Mouse (Mus musculus) frontal cortex, postnatal 10 days (tissue): ENCODE measurements around the gene Bcl11a.
"Not testable (repeated sequence)": the region's sequence is repeated elsewhere in the genome, so short reads cannot be mapped to it uniquely, and the experiment has no call there.

ENCODE experiments used
- DNase-seq, 2 experiments: peaks; one replicate each; pipeline ENCODE4 v3.0.0; 2022; ENCODE audit warnings: low spot score in 2 of 2, mixed read lengths in 1 of 2

The Bcl11a gene

DNA sequence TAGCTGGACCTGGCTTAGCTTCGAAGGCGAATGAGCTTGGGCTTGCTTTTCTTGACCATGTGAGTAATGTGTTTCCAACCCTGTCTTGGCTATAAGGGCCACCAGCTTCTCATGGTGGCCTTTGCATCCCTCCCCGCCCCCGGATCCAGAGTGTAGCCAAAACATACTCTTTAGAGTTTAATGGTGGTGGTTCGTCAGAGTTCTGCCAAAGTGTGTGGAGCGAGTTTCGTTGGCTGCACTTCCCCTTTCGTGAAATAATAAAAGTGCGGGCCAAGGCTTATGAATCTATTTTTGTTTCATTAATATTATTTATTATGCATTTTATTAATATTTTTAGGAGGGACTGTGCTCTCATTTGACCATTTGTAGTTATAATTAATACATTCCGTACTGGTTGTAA, 21.4 kb downstream of the Bcl11a start:
- DNase-seq: no peak

DNA sequence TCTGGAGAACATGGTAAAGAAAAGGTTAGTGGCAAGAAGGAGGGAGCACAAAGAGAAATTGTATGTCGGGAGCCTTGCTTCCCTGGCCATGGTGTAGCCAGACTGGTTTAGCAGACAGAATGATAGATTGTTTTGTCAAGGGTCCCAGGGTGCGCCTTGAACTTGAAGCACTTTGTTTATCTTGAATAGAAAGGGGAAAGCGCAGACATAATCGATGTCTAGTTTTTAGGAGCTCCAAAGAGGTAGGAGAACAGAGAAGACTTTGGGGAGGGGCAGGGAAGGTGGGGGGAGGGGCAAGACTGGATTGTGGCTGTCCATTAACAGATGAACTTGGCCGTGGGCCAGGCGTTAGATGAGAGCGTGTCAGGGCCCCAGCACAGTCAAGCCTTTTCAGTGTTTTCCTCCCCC, 22.0 kb downstream of the Bcl11a start:
- no peak for DNase-seq

DNA sequence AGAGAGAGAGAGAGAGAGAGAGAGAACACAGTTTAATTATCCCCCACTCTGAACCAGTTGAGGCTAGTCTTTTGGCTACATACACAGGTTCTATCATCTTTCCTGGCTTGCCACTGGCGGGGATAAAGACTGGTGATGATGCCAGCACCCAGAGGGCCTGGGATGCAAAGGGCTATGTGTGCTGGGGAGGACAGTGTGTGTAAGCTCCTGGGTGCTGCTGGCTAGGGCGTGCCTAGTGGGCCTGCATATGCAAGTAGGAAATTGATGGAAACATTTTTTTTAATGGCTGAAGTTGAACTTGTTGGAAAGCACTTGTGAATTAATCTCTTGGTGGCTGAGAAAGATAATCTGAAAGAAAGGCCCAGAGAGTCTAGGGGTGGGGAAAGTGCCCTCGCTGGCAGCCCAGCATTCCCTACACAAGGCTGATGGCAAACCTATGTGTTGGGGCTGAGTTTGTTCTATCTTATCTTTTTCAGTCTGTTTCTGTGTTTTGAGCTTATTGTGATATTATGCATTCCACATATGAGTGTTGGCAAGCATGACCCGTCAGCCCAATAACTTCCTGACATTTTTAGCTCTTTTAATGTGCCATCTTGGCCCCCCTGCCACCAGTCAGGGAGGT, 22.7 kb downstream of the Bcl11a start:
- DNase-seq: no peak

DNA sequence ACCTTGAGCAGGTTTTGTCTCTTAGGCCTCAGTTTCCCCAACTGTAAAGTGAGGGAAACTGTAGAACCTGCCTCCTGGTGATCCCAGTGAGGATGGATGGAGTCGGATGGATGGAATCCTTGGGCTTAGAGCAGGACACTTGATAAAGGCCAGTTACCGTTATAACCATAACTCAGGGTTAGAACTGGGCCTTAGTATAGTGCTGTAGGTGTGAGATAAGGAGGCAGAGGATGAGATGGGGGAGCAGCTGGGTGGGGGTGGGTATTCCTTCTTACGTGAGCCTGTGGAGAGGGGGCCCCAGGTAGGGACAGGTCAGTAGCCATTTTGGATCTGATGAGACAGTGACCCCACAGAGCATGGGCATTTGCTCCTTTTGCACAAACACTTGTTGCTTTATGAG, 23.8 kb downstream of the Bcl11a start:
- no peak for DNase-seq

DNA sequence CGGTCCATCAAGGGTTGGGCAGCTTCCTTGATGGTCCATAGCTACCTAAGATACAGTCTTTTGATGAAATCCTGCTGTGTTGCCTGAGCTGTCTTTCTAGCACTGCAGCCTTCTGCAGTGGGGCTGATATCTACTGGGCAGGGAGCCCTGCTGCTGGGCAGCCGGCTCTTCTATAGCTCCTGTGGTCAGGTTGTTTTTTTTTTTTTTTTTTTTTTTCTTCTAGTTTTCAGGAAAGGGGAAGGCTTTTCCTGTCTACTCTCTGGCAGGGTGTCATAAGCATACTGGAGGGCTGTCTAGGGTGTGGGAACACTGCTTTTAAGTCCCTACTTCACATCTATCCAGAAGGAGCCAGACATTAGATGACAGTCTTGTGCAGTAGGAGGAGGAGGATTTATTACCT, 24.5 kb downstream of the Bcl11a start:
- no peak for DNase-seq

DNA sequence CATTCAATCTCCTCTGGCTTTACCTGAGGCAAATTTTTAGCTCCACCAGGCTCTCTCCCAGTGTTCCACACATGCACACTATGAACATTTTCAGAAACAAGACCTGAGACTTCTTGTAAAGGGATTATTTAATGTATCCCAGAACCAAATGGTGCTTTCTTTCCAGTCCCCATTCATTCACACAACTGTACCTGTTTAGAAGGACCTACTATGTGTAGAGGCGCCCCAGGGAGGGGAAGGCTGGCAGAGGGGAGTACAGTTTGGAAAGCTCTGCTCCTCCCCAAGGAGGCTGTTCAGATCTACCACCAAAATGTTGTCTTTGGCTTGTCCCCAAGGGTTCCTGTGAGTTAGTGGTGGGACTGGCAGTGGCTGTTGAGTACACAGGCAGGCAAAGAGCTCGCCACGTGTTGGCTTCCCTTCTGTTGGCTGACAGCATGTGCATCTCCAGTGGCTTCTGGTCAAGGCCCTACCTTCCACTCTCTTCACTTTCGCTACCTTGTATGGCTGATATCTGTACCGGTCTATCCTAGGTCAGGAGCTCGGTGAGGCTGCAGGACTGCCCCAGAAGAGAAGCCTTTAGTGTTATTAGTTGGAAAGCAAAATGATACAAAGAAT, 25.4 kb downstream of the Bcl11a start:
- no peak for DNase-seq

DNA sequence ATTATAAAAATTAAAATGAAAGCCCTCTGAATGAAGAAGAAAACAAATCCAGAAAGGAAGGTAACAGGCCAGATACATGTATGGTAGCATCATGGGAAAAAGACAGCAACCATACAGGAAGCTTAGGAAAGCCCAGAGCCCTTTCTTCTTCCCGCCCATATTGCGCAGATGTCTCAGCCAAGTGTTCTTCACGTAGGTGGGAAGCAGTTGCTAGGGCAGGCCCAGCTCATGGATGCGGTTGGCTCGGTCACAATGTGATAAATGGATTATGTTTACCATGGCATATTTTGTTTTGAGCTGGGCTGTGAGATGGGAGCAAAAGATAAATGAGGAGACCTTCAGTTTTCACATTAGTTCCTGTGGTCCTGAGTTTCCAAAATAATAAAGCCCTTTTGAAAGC, 29.6 kb downstream of the Bcl11a start:
- no peak for DNase-seq

DNA sequence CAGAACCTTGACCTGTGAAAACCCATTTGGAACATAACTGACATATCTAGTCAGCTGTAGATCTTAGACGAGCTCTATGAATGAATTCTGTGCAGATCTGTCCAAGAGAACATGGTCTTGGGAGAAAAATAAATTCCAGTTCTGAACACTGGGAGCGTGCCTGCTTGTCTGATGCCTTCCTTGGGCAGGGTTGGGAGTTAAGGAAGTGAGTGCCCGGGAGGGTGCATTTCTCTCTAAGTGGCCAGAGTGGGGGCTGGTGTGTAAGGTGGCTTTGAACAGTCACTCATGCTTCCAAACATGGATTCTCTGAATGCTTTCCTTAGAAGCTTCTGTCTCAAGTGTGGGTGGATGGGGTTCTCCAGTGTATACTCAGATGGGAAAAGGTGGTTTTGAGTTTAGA, 31.1 kb downstream of the Bcl11a start:
- no peak for DNase-seq

DNA sequence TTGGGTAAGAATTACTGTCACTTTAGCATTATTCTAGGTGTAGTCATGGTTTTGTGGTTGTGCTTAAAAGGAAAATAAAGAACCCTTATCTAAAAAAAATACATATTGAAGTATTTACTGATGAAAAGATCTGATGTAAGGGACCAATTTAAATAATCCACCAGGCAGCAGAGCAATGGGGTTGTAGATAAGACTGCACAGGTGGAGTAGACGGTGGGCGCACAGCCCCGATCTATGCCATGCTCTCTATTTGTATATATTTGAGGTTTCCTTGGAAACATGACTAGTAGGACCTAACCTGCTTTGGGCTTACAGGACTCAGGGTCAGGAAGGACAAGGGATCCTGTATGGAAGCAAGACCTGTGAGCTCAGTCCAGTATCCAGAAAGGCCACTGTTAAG, 31.5 kb downstream of the Bcl11a start:
- no peak for DNase-seq

DNA sequence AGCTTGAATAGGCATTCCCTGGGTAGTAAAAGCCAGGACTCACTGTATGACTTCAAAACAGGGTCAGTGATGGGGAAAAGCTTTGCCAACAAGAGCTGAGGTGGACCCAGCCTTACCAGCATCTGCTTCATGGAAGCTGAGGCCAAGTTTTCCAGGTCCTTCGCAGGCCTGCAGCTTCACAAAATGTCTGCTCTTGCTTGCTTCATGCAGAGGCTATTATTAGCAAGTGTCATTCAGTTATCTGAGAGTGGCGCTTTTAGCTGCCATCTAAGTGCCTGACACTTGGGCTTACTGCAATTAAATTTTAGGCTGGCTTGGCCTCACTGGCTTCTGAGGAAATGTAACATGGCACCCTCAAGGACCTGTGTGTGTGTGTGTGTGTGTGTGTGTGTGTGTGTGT, 32.3 kb downstream of the Bcl11a start:
- no peak for DNase-seq

DNA sequence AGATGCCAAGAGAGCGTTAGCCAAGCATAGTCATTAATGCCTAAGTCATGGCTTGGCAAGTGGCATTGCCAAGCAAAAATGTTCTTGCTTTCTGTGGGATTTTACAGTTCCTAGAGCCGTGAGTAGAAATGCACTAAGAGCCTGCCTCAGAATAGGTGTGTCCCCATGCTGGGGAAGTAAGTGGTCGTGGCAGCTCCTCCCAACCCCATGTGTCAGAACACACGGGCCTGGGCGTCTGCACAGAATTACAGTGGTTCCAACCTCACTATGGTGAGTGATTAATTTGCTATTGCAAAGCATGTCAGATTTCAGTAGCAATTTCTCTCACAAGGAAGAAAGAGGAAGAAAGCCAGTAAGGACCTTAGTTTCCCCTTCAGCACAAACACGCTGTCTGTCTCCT, 33.9 kb downstream of the Bcl11a start:
- DNase-seq: no peak

DNA sequence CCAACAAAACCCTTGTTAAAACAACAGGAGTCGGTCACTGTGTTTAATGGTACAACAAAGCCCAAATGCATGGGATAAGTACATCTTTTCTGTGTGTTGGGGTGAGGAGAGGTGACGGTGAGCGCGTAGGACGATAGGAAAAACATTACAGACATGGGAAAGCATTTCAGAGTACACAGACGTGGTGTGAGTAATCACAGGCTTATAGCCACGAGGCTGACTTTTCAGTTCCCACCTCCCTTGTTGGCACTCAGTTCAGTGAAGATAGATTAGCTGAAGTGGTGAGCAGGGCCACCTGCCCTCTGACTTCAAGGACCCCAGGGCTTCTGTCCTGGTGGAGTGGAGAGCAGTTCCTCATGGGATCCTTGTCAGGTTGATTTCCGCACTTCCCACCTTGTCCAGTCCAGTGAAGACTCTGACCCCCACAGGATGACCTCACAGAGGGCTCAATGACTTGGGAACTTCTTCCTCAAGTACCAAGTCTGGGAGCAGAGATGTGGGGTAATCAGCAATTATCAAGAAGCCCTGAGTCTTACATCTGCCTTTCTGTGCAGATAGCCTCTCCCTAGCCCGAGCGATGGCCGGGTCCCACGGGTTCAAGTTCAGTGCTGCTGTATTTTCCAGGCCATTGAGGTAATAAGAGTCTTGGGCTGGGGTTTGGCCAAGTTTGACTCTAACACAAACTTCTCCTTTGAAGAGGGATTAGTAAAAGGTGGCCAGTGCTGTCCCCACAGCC, 37.3 kb downstream of the Bcl11a start:
- no peak for DNase-seq

DNA sequence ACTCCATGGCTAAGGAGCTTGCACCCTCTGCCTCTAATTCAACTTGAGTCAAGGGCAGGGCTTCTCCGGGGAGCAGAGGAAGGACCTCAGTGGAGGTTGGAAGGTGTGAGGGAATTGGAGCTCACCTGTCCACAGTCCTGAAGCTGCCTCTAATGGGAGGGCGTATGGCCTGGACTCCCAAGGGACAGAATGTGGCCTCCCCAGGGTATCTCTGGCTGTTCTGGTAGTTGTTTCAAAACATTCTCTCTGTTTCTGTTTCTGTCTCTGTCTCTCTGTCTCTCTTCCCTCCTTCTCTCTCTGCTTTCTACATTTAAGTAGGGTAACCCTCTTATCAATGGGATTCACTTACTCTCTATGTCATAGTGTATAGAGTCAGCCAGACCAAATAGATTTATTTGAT, 38.2 kb downstream of the Bcl11a start:
- DNase-seq: no peak

DNA sequence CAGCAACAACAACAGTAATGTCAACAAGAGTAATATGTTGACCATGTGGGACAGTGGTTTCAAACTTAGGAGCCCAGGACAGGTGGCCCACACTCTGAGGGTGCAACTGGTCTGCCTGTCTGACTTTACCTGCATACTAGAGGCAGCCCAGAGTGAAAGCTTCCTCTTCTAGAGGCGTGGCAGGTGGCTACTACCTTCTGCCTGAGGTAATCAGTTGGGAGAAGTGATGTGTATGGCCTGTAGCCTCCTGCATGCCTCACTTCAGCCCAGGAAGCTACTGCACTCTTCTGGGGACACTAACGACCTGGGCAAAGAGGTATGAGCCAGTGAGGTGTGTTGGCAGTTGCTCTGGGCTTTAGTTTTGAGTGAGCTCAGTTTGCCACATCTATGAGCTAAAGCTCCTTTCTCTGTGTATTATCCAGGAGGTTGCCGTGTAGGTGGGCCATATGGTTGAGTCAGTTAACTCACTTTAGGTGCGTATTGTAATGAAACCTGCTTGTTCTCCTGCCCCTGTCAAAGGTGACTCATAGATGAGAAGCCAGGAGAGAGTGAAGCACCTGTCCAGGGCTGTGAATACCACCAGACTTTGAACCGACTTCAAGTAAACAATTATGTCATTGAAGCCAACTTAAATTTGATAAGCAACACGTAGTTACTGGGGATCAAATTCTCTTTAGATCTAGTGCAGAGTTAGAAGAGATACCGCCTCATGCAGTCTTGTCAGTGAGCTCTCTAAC, 38.9 kb downstream of the Bcl11a start:
- no peak for DNase-seq

DNA sequence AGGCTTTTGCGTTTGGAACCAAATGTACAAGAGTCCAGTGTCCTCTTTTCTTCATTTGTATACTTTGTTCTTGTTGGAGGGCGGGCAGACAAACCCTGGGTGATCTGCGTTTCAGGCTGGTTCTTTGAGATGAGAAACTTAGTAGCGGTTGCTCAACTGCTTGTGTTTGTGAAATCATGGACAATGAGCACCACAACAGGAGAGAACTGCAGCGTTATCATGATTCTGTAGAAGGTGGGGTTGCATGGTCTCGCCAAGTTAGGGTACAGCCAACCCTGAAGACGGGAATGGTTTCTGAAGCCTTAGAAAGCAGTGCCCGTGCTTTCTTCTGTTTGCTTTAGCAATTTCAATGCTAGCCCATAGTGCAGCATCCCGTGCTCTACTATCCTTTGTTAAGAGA, 43.3 kb downstream of the Bcl11a start:
- no peak for DNase-seq

DNA sequence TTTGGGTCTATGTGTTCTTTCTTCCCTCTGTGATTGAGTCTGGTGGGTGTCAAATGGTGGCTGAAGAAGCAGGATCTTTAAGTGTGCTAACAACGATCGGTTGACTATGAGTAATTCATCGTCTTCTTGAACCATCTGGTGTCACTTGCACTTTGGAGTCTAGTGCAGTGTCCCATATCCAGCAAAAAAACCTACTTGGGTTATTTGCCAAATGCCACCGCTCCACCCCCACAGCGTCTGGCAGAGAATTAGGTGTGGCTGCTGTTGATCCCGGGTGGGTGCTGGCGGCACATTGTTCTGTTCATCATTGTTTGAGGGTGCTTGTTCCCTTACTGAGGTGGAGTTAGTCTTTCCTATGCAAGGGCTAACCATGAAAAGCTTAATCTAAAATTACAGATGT, 45.0 kb downstream of the Bcl11a start:
- DNase-seq: no peak

DNA sequence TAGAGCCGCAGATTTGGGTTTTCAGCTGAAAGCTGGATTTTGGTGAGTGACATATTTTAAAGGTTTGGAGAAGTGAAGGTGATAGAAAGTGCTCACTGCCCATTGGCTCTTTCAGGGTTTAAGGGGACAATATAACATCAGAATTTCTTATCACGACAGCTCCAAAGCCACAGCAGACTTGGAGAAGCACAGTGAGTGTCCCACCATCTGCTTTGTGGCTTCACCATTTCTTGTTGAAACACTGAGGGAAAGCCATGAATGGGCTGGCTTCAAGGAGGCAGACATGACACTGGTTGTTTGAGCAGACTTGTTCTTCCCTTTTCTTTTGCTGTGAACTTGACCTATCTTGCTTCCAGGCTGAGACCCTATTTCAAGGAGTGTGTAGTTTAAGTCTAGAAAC, 46.1 kb downstream of the Bcl11a start:
- no peak for DNase-seq

DNA sequence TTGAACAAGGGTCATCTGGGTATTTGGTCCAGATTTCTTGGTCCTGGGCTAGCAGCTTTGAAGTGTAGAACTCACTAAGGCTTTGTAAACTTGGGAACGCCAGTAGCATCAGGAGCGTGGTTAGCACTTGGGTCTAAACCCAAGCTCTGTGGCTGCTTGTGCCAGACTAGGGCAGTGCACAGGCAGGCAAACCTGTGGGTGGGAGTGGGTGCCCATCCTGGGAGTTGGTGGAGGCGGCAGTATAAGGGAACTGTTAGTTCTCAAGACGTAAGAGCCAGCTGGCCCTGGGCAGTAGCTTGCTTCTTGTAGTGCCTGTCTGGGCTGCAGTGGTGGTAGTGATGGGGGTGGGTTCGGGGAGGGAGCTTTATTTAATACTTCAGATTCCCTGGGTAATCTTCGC, 47.2 kb downstream of the Bcl11a start:
- DNase-seq: no peak

DNA sequence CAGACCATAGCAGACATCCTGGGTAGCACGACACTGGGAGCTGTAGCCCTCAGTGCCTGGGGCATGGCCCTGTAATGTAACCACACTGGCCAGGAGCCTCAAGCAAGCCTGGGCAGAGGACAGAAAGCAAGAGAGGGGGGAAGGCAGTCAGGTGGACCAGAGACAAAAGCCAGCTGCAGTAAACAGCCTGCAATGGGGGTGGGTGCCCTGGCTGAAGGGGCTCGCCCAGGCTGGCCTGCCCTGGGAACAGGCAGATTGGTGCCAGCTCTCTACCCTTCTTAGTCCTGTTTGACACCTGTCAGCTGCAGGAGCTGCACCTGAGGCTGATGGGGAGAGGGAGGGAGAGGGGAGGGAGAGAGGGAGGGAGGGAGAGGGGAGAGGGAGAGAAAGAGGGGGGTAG, 50.1 kb downstream of the Bcl11a start:
- no peak for DNase-seq

DNA sequence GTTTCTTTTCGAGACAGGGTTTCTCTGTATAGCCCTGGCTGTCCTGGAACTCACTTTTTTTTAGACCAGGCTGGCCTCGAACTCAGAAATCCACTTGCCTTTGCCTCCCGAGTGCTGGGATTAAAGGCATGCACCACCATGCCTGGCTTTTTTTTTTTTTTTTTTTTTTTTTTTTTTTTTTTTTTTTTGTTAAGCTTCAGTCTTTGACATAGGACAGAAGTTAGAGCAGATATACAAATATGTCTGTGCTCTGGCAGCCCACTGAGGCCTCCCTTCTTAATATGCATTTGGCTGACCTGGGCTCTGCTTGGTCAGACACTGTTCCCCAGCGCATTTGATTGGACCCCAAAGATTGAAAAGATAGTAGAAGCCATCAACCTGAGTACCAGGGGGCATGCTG, 51.0 kb downstream of the Bcl11a start:
- not testable (repeated sequence) for DNase-seq

DNA sequence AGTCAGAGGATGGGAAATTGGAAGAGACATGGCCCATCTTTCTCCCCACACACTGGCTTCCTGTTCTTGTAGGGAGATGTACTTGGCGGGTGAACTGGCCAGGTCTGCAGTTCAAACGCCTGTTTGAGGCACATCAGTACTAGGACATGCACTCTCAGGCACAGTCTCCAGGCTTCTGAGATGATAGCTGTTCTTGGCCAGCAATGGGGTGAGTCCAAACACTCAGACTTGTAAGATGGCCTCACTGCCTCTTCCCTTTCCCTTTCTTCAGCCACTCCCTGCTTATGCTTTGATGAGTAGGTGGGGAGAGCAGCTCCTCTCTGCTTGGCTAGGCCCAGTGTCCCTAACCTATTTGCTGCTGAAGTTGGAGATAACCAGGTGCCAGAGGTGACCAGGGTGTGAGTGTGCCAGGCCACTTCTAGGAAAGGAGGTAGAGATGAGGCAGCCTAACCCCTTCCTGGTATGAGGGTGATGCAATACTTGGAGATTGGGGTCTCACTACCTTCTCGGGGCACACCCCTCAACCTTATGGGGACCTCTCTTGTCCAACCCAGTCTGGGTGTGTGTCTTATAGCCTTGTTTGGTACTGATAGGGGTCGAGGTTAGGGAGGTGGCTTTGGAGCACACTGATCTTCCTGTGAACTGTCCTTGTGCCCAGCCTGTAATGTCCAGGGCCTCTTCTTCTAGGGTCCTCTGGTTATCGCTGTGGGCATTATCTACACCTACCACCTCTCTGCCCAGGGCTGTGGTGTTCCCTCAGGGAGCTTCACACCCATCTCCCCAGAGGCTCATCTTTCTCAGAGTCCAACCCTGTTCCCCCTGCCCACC, 51.7 kb downstream of the Bcl11a start:
- DNase-seq: no peak
